Mouse (Mus musculus) forebrain, postnatal 0 days (tissue): ENCODE measurements around the gene Dvl2. TPM values are rescaled to one million over a fixed set of nuclear protein-coding genes. Genes with fewer than 3 reads are reported as not detected.

Experiments
- ATAC-seq: fragments of 200-750 bp; cut with Nextera tagmentation; 2 replicates; pipeline ENCODE4 v1.8.0; 2017; ENCODE audit warnings: mild to moderate bottlenecking, moderate library complexity
- DNase-seq: peaks from one replicate; pipeline ENCODE4 v3.0.0-alpha.2; 2015
- H3K27ac ChIP-seq: fragments of 300-500 bp; sonication (generic); 2 replicates; pipeline ENCODE4 v1.5.1; 2014; ENCODE audit warnings: low read depth, mild to moderate bottlenecking, antibody characterized with exemption, low read length, moderate library complexity, mixed read lengths
- H3K27me3 ChIP-seq: fragments of 300-500 bp; sonication (generic); 2 replicates; pipeline ENCODE4 v1.6.1; 2014; ENCODE audit warnings: mild to moderate bottlenecking, low read length, mixed read lengths; ENCODE audit not compliant: insufficient read depth
- H3K36me3 ChIP-seq: fragments of 300-500 bp; sonication (generic); 2 replicates; pipeline ENCODE4 v1.6.1; 2014; ENCODE audit warnings: mild to moderate bottlenecking, moderate library complexity; ENCODE audit not compliant: insufficient read depth
- H3K4me1 ChIP-seq: fragments of 300-500 bp; sonication (generic); 2 replicates; pipeline ENCODE4 v1.6.1; 2014; ENCODE audit warnings: antibody characterized with exemption; ENCODE audit not compliant: insufficient read depth
- H3K4me2 ChIP-seq: fragments of 300-500 bp; sonication (generic); 2 replicates; pipeline ENCODE4 v1.6.1; 2014; ENCODE audit warnings: low read depth, mild to moderate bottlenecking, moderate library complexity
- H3K4me3 ChIP-seq: fragments of 300-500 bp; sonication (generic); 2 replicates; pipeline ENCODE4 v1.5.1; 2014; ENCODE audit warnings: low read depth, low read length, mixed read lengths
- H3K9ac ChIP-seq: fragments of 300-500 bp; sonication (generic); 2 replicates; pipeline ENCODE4 v1.6.1; 2014; ENCODE audit warnings: mild to moderate bottlenecking
- H3K9me3 ChIP-seq: fragments of 300-500 bp; sonication (generic); 2 replicates; pipeline ENCODE4 v1.6.1; 2016; ENCODE audit warnings: low read length
- CTCF ChIP-seq: sonication (generic); IDR thresholded peaks from 2 replicates; pipeline ENCODE4 v1.5.1; 2016; ENCODE audit warnings: antibody characterized with exemption, control low read depth, low read depth
- WGBS: fragments of 180-500 bp; shearing (Covaris S2); extraction: QIAGEN DNeasy Blood & Tissue Kit; methylation state at CpG from one replicate; pipeline ENCODE4 v1.1.7; 2014; 5-methylcytosine and 5-hydroxymethylcytosine counted together
- microRNA counts: library from miRNA; unstranded; fragments of <30 nt; microRNA quantifications from one replicate; lab custom pipeline; 2015
- microRNA-seq, 2 experiments: library from miRNA; unstranded; fragments of <30 nt; microRNA quantifications; one replicate each; pipeline ENCODE4; 2016
- polyA plus RNA-seq: library from polyadenylated mRNA; unstranded; fragments of >200 nt; fragmentation: Nextera tagmentation; extraction: Ambion mirVana; gene quantifications from 2 replicates; pipeline ENCODE4 v1.2.1, GENCODE M21; 2015
- total RNA-seq: library from RNA; depleted of rRNA; stranded (reverse); fragments of >200 nt; gene quantifications from 2 replicates; pipeline ENCODE4 v1.2.3, GENCODE M21; 2014; rRNA removed

Gene Dvl2
- total and polyA plus RNA-seq, 2 experiments from 2014 or later, result 15.7 to 43.9 TPM

- TF ChIP-seq CTCF, result peak; percentile 94
- H3K4me1 ChIP-seq, result no peaks in the 10 kb centered on the region
- no peak overlapping the region for H3K9ac ChIP-seq
- H3K27ac ChIP-seq, result no peak overlapping the region
- H3K4me2 ChIP-seq, result peak overlapping the region; percentile 21
- peak; percentile 86 for DNase-seq
- no peaks in the 10 kb centered on the region for H3K36me3 ChIP-seq
- peak; percentile 80 for ATAC-seq
- H3K9me3 ChIP-seq, result no peaks in the 10 kb centered on the region
- no peak overlapping the region for H3K4me3 ChIP-seq
- 26% methylated on average over 18 of the region's 18 CpGs for WGBS
- no peaks in the 10 kb centered on the region for H3K27me3 ChIP-seq
These were observed 55.3 kb downstream of the Dvl2 start for GRCm38 (mm10) chr11:70055618-70056214.

GRCm38 (mm10) chr11:70057805-70058204, 57.4 kb downstream of the Dvl2 start:
- WGBS, result 77% methylated on average over 9 of the region's 9 CpGs
- Histone ChIP-seq H3K4me1 (no peaks in the 10 kb centered on the region), H3K4me3 (no peak overlapping the region), H3K27me3 (no peaks in the 10 kb centered on the region), H3K9me3 (no peaks in the 10 kb centered on the region), H3K36me3 (no peaks in the 10 kb centered on the region), H3K27ac (no peak overlapping the region), H3K9ac (no peak overlapping the region), H3K4me2 (no peak overlapping the region)
- no peak for DNase-seq
- no peak for ATAC-seq
- no peak for TF ChIP-seq CTCF

GRCm38 (mm10) chr11:70059930-70060329, 59.5 kb downstream of the Dvl2 start:
- 73% methylated on average over 6 of the region's 6 CpGs for WGBS
- no peak overlapping the region for H3K4me3 ChIP-seq

More at GRCm38 (mm10) chr11:70059930-70060329, 59.5 kb downstream of the Dvl2 start:
- no peaks in the 10 kb centered on the region for H3K36me3 ChIP-seq
- no peak overlapping the region for H3K9ac ChIP-seq
- H3K4me1 ChIP-seq, result no peaks in the 10 kb centered on the region
- no peak overlapping the region for H3K4me2 ChIP-seq
- ATAC-seq (no peak), DNase-seq (no peak)
- H3K27me3 ChIP-seq, result no peaks in the 10 kb centered on the region
- no peak for TF ChIP-seq CTCF
- H3K9me3 ChIP-seq, result no peaks in the 10 kb centered on the region
- H3K27ac ChIP-seq, result no peak overlapping the region

MicroRNAs within 50 kb of the gene (microRNA counts, 519-probe panel; counts per million panel counts)
- microRNA mmu-miR-324-3p (lab: Ali Mortazavi, UCI), result not detected
- microRNA mmu-miR-324-5p (lab: Ali Mortazavi, UCI), result 4,164 counts per million, percentile 50 among the panel's probes with 10 or more counts

Small RNA genes within 50 kb of the gene (microRNA-seq; reads per million reads assigned to microRNA genes)
- gene Gm44349 (0 to 0.39 reads per million in 2 experiments), gene Mir324 (3,417 to 4,303 reads per million in 2 experiments)

Other genes starting within 250 kb of the Dvl2 start
Only the 30 nearest of the 39 such genes appear.
- gene Chrnb1, start 204.7 kb upstream of the Dvl2 start, total RNA-seq, result 0.33 and 3.8 TPM in 2 replicates
- gene Chrnb1, start 204.7 kb upstream of the Dvl2 start, polyA plus RNA-seq, result 0.69 and 1.2 TPM in 2 replicates
- gene Fgf11, start 198.7 kb upstream of the Dvl2 start, total RNA-seq, result 10.1 and 15.9 TPM in 2 replicates
- gene Fgf11, start 198.7 kb upstream of the Dvl2 start, polyA plus RNA-seq, result 1.6 and 3.1 TPM in 2 replicates
- gene Tmem102, start 195.0 kb upstream of the Dvl2 start, total RNA-seq, result 0.23 and 0.76 TPM in 2 replicates
- 0.74 and 1.2 TPM in 2 replicates for gene Tmem102, start 195.0 kb upstream of the Dvl2 start, polyA plus RNA-seq
- gene Gm39566, start 185.3 kb upstream of the Dvl2 start, total RNA-seq, result not detected in 2 replicates
- gene Gm39566, start 185.3 kb upstream of the Dvl2 start, polyA plus RNA-seq, result not detected in 2 replicates
- gene Spem2, start 182.1 kb upstream of the Dvl2 start, total RNA-seq, result not detected in 2 replicates
- not detected in 2 replicates for gene Spem2, start 182.1 kb upstream of the Dvl2 start, polyA plus RNA-seq
- gene Spem1, start 178.4 kb upstream of the Dvl2 start, total RNA-seq, result 0.38 and 0.62 TPM in 2 replicates
- gene Spem1, start 178.4 kb upstream of the Dvl2 start, polyA plus RNA-seq, result 0.23 and 0.50 TPM in 2 replicates
- gene Nlgn2, start 162.8 kb upstream of the Dvl2 start, total RNA-seq, result 82.2 and 104 TPM in 2 replicates
- 13.0 and 18.2 TPM in 2 replicates for gene Nlgn2, start 162.8 kb upstream of the Dvl2 start, polyA plus RNA-seq
- gene Tmem256, start 162.1 kb upstream of the Dvl2 start, total RNA-seq, result 117 and 189 TPM in 2 replicates
- gene Tmem256, start 162.1 kb upstream of the Dvl2 start, polyA plus RNA-seq, result 350 and 422 TPM in 2 replicates
- gene Plscr3, start 154.2 kb upstream of the Dvl2 start, total RNA-seq, result 26.6 and 30.6 TPM in 2 replicates
- gene Plscr3, start 154.2 kb upstream of the Dvl2 start, polyA plus RNA-seq, result 36.2 and 38.2 TPM in 2 replicates
- gene Tnk1, start 141.9 kb upstream of the Dvl2 start, total RNA-seq, result not detected in 2 replicates
- gene Tnk1, start 141.9 kb upstream of the Dvl2 start, polyA plus RNA-seq, result 0.10 and 0.23 TPM in 2 replicates
- gene Tmem95, start 122.6 kb upstream of the Dvl2 start, total RNA-seq, result not detected in 2 replicates
- gene Tmem95, start 122.6 kb upstream of the Dvl2 start, polyA plus RNA-seq, result not detected in 2 replicates
- gene Kctd11, start 119.2 kb upstream of the Dvl2 start, total RNA-seq, result 1.0 and 1.3 TPM in 2 replicates
- gene Kctd11, start 119.2 kb upstream of the Dvl2 start, polyA plus RNA-seq, result 0.58 and 0.88 TPM in 2 replicates
- 0.90 TPM in 1 of 2 replicates, not detected in the other for gene Acap1, start 105.1 kb upstream of the Dvl2 start, total RNA-seq
- gene Acap1, start 105.1 kb upstream of the Dvl2 start, polyA plus RNA-seq, result 0.26 and 0.48 TPM in 2 replicates
- gene 2810408A11Rik, start 99.6 kb upstream of the Dvl2 start, total RNA-seq, result 9.2 and 10.5 TPM in 2 replicates
- 10.6 and 11.4 TPM in 2 replicates for gene 2810408A11Rik, start 99.6 kb upstream of the Dvl2 start, polyA plus RNA-seq
- gene Neurl4, start 99.5 kb upstream of the Dvl2 start, total RNA-seq, result 97.4 and 155 TPM in 2 replicates
- 15.6 and 18.2 TPM in 2 replicates for gene Neurl4, start 99.5 kb upstream of the Dvl2 start, polyA plus RNA-seq
- gene Gps2, start 86.7 kb upstream of the Dvl2 start, total RNA-seq, result 44.4 and 48.0 TPM in 2 replicates
- gene Gps2, start 86.7 kb upstream of the Dvl2 start, polyA plus RNA-seq, result 64.9 and 67.1 TPM in 2 replicates
- 489 and 520 TPM in 2 replicates for gene Eif5a, start 78.6 kb upstream of the Dvl2 start, total RNA-seq
- 1,306 and 1,372 TPM in 2 replicates for gene Eif5a, start 78.6 kb upstream of the Dvl2 start, polyA plus RNA-seq
- gene Ybx2, start 64.8 kb upstream of the Dvl2 start, total RNA-seq, result 7.8 and 22.8 TPM in 2 replicates
- gene Ybx2, start 64.8 kb upstream of the Dvl2 start, polyA plus RNA-seq, result 1.5 and 2.5 TPM in 2 replicates
- 4.1 and 7.8 TPM in 2 replicates for gene Slc2a4, start 52.4 kb upstream of the Dvl2 start, total RNA-seq
- gene Slc2a4, start 52.4 kb upstream of the Dvl2 start, polyA plus RNA-seq, result 3.5 and 3.9 TPM in 2 replicates
- not detected in 2 replicates for gene Cldn7, start 35.8 kb upstream of the Dvl2 start, total RNA-seq
- 0.34 and 0.42 TPM in 2 replicates for gene Cldn7, start 35.8 kb upstream of the Dvl2 start, polyA plus RNA-seq
- gene Ctdnep1, start 19.4 kb upstream of the Dvl2 start, total RNA-seq, result 29.7 and 41.4 TPM in 2 replicates
- 21.2 and 23.2 TPM in 2 replicates for gene Ctdnep1, start 19.4 kb upstream of the Dvl2 start, polyA plus RNA-seq
- gene Elp5, start 18.1 kb upstream of the Dvl2 start, total RNA-seq, result 115 and 124 TPM in 2 replicates
- gene Elp5, start 18.1 kb upstream of the Dvl2 start, polyA plus RNA-seq, result 187 and 198 TPM in 2 replicates
- gene Gabarap, start 9.5 kb upstream of the Dvl2 start, total RNA-seq, result 246 and 261 TPM in 2 replicates
- 574 and 668 TPM in 2 replicates for gene Gabarap, start 9.5 kb upstream of the Dvl2 start, polyA plus RNA-seq
- 47.6 and 52.7 TPM in 2 replicates for gene Phf23, start 4.8 kb upstream of the Dvl2 start, total RNA-seq
- gene Phf23, start 4.8 kb upstream of the Dvl2 start, polyA plus RNA-seq, result 48.0 and 49.7 TPM in 2 replicates
- 45.1 and 47.7 TPM in 2 replicates for gene Acadvl, start 14.8 kb downstream of the Dvl2 start, total RNA-seq
- 47.9 and 51.5 TPM in 2 replicates for gene Acadvl, start 14.8 kb downstream of the Dvl2 start, polyA plus RNA-seq
- 214 and 230 TPM in 2 replicates for gene Dlg4, start 16.3 kb downstream of the Dvl2 start, total RNA-seq
- gene Dlg4, start 16.3 kb downstream of the Dvl2 start, polyA plus RNA-seq, result 12.1 and 14.3 TPM in 2 replicates
- 3.0 and 5.4 TPM in 2 replicates for gene Asgr1, start 53.5 kb downstream of the Dvl2 start, total RNA-seq
- gene Asgr1, start 53.5 kb downstream of the Dvl2 start, polyA plus RNA-seq, result 4.3 and 4.5 TPM in 2 replicates
- gene Asgr2, start 92.0 kb downstream of the Dvl2 start, total RNA-seq, result not detected in 2 replicates
- not detected in 2 replicates for gene Asgr2, start 92.0 kb downstream of the Dvl2 start, polyA plus RNA-seq
- gene Mgl2, start 129.7 kb downstream of the Dvl2 start, total RNA-seq, result 1.0 and 1.1 TPM in 2 replicates
- gene Mgl2, start 129.7 kb downstream of the Dvl2 start, polyA plus RNA-seq, result 1.5 and 1.9 TPM in 2 replicates
- 0.67 and 1.3 TPM in 2 replicates for gene Clec10a, start 155.6 kb downstream of the Dvl2 start, total RNA-seq
- gene Clec10a, start 155.6 kb downstream of the Dvl2 start, polyA plus RNA-seq, result 1.6 TPM in 2 replicates